In genomic region chrX:143080458-143081336, GRCm38 (mm10) we compare ENCODE assay signal across 9 mouse cellular contexts. TPM values are rescaled to one million over a fixed set of nuclear protein-coding genes. Genes with fewer than 3 reads are reported as not detected.
A peak's percentile ranks its signal among the peaks of the same experiment; 100 is the strongest.
DNase-seq lines count a peak whose midpoint lies in the region; ATAC-seq and TF ChIP-seq lines count a peak whose summit lies in the region.
"Had no signal": no experiment of that assay in that cellular context is flagged by ENCODE, and none has a peak within 500 bp of the region (broad histone marks: within the 10 kb centered on the region; RNA-seq: fewer than 3 reads in every experiment).

No protein-coding gene starts in this region.

- peaks cover 6% of the 10 kb centered on the region; the same call in 1 of the 2 replicates for H3K4me1 ChIP-seq in lung, embryonic 16.5 days (replicated peaks; ENCODE audit: control insufficient read depth, insufficient read depth, low read length)
- H3K4me1 ChIP-seq in lung, adult 2 months (ENCODE audit: control insufficient read depth, insufficient read depth, low read length): no peaks in the 10 kb centered on the region
- peaks cover 4% of the 10 kb centered on the region for H3K4me1 ChIP-seq in forebrain, embryonic 12.5 days
- H3K4me1 ChIP-seq in hindbrain, embryonic 13.5 days (replicated peaks): 0 out of 2 replicates have a peak, but pooled peaks cover 5% of the 10 kb centered on the region
- H3K4me1 ChIP-seq in midbrain, embryonic 16.5 days (ENCODE audit: control insufficient read depth, insufficient read depth, low read length): no peaks in the 10 kb centered on the region

- WGBS in lung, embryonic 16.5 days: 20% methylated on average over 22 of the region's 23 CpGs
- 34% methylated on average over 23 of the region's 23 CpGs for WGBS in lung, adult 2 months
- 25% methylated on average over 21 of the region's 23 CpGs for WGBS in forebrain, embryonic 12.5 days
- WGBS in hindbrain, embryonic 13.5 days: 19% methylated on average over 23 of the region's 23 CpGs
- WGBS in midbrain, embryonic 16.5 days: 20% methylated on average over 23 of the region's 23 CpGs

- H3K27me3 ChIP-seq in lung, embryonic 16.5 days (ENCODE audit: control insufficient read depth, insufficient read depth, low read depth, low read length): no peaks in the 10 kb centered on the region; the same call in none of the 2 replicates
- H3K27me3 ChIP-seq in forebrain, embryonic 12.5 days: peaks cover 75% of the 10 kb centered on the region
- peaks cover 52% of the 10 kb centered on the region; the same call in 1 of the 2 replicates for H3K27me3 ChIP-seq in hindbrain, embryonic 13.5 days
- peaks cover 17% of the 10 kb centered on the region for H3K27me3 ChIP-seq in midbrain, embryonic 16.5 days (ENCODE audit: control insufficient read depth, insufficient read depth, low read depth, low read length)

- no peaks in the 10 kb centered on the region for H3K9me3 ChIP-seq in lung, embryonic 16.5 days (ENCODE audit: control insufficient read depth, low read length)
- no peaks in the 10 kb centered on the region for H3K9me3 ChIP-seq in forebrain, embryonic 12.5 days
- no peaks in the 10 kb centered on the region for H3K9me3 ChIP-seq in hindbrain, embryonic 13.5 days
- no peaks in the 10 kb centered on the region for H3K9me3 ChIP-seq in midbrain, embryonic 16.5 days (replicated peaks; ENCODE audit: control insufficient read depth, low read length, poor library complexity, severe bottlenecking)

- no peak for TF ChIP-seq POLR2A in lung, adult 2 months (IDR thresholded peaks at IDR 0.05; ENCODE audit: borderline replicate concordance, extremely low read depth, low read depth, low read length)

- H3K4me2 ChIP-seq in lung, embryonic 16.5 days (ENCODE audit: low read depth, low read length): peak overlapping the region; percentile 54
- H3K4me2 ChIP-seq in forebrain, embryonic 12.5 days: peak overlapping the region; percentile 57
- peak overlapping the region; percentile 56 for H3K4me2 ChIP-seq in hindbrain, embryonic 13.5 days
- peak overlapping the region; percentile 66 for H3K4me2 ChIP-seq in midbrain, embryonic 16.5 days (ENCODE audit: low read length)

- no peaks in the 10 kb centered on the region for H3K36me3 ChIP-seq in lung, embryonic 16.5 days (ENCODE audit: control insufficient read depth, insufficient read depth, low read length)
- H3K36me3 ChIP-seq in forebrain, embryonic 12.5 days (replicated peaks): no peaks in the 10 kb centered on the region
- no peaks in the 10 kb centered on the region for H3K36me3 ChIP-seq in hindbrain, embryonic 13.5 days
- no peaks in the 10 kb centered on the region for H3K36me3 ChIP-seq in midbrain, embryonic 16.5 days (ENCODE audit: control insufficient read depth, insufficient read depth, low read length)

- ATAC-seq in lung, embryonic 16.5 days (ENCODE audit: low read depth): peak; percentile 88
- peak; percentile 73 for ATAC-seq in forebrain, embryonic 12.5 days (ENCODE audit: low FRiP score)
- ATAC-seq in hindbrain, embryonic 13.5 days (ENCODE audit: low FRiP score): peak; percentile 81
- peak; percentile 85 for ATAC-seq in midbrain, embryonic 16.5 days
- no peak for ATAC-seq in inflammation-experienced regulatory T-cells, adult 6 months
- ATAC-seq in monocyte, adult 5-6 weeks (replicated peaks; ENCODE audit: insufficient number of reproducible peaks, low FRiP score, low TSS enrichment, poor library complexity, severe bottlenecking): no peak

- peak overlapping the region; percentile 41 for H3K9ac ChIP-seq in lung, embryonic 16.5 days (ENCODE audit: low read length)
- no peak overlapping the region for H3K9ac ChIP-seq in forebrain, embryonic 12.5 days
- peak overlapping the region; percentile 49; the same call in 1 of the 2 replicates for H3K9ac ChIP-seq in hindbrain, embryonic 13.5 days
- H3K9ac ChIP-seq in midbrain, embryonic 16.5 days (ENCODE audit: low read depth, low read length): peak overlapping the region; percentile 50
- H3K9ac ChIP-seq: liver, embryonic 14.5 days had no signal

- peak overlapping the region; percentile 30 for H3K4me3 ChIP-seq in lung, embryonic 16.5 days (ENCODE audit: low read length)
- H3K4me3 ChIP-seq in lung, adult 2 months (replicated peaks; ENCODE audit: extremely low read depth, low read depth, low read length): no peak overlapping the region
- H3K4me3 ChIP-seq in forebrain, embryonic 12.5 days (replicated peaks): peak overlapping the region; percentile 28
- H3K4me3 ChIP-seq in hindbrain, embryonic 13.5 days: peak overlapping the region; percentile 32
- H3K4me3 ChIP-seq in midbrain, embryonic 16.5 days (ENCODE audit: low read depth, low read length): peak overlapping the region; percentile 32

- no peak for DNase-seq in lung, adult 2 months
- DNase-seq in T-cell, adult 2 months (ENCODE audit: low spot score): no peak

- no peak for TF ChIP-seq CTCF in lung, adult 2 months (IDR thresholded peaks at IDR 0.05; ENCODE audit: insufficient read depth, low read length)

- no peak overlapping the region for H3K27ac ChIP-seq in lung, embryonic 16.5 days (ENCODE audit: low read length)
- no peak overlapping the region for H3K27ac ChIP-seq in forebrain, embryonic 12.5 days
- H3K27ac ChIP-seq in hindbrain, embryonic 13.5 days: no peak overlapping the region
- H3K27ac ChIP-seq in midbrain, embryonic 16.5 days (ENCODE audit: low read length): no peak overlapping the region
- H3K27ac ChIP-seq: liver, embryonic 14.5 days had no signal

RNA-seq across cellular contexts. Expression of gene Rtl9, which starts 18.7 kb away (rescaled TPM):
- 0.21 and 0.34 TPM in 2 replicates for polyA plus RNA-seq in lung, embryonic 16.5 days (2015; fragmentation: Nextera tagmentation; extraction: Ambion mirVana)
- 0.17 and 0.37 TPM in 2 replicates for polyA plus RNA-seq in lung, adult 2 months (2012; rRNA removed)
- 0.23 and 0.41 TPM in 2 replicates for polyA plus RNA-seq in forebrain, embryonic 12.5 days (2016; fragmentation: Nextera tagmentation; extraction: Ambion mirVana)
- 0.35 and 0.36 TPM in 2 replicates for polyA plus RNA-seq in hindbrain, embryonic 13.5 days (2015; fragmentation: Nextera tagmentation; extraction: Ambion mirVana)
- polyA plus RNA-seq in midbrain, embryonic 16.5 days (2015; fragmentation: Nextera tagmentation; extraction: Ambion mirVana): 0.68 and 0.72 TPM in 2 replicates
- polyA plus RNA-seq in inflammation-experienced regulatory T-cells, adult 6 months (2017; shearing (Covaris generic)): not detected
- total RNA-seq in monocyte, adult 5-6 weeks (2017): 0.86 TPM in 1 of 3 replicates, not detected in the others

Comparison
In these comparisons a context has a peak if more than half of its experiments do, and no peak if none do; other contexts are left out.
1. ATAC-seq: peak in lung, embryonic 16.5 days (single experiment), forebrain, embryonic 12.5 days (single experiment), hindbrain, embryonic 13.5 days (single experiment) and midbrain, embryonic 16.5 days (single experiment); none in inflammation-experienced regulatory T-cells, adult 6 months (single experiment) and monocyte, adult 5-6 weeks (single experiment).
2. Peak in every context shown above with its lines, with median percentiles within 50 percentile points of each other: H3K4me2 ChIP-seq.